Mouse (Mus musculus): Measurements from ENCODE around the gene Gm49368.

- TF ChIP-seq POLR2A (IDR thresholded peaks at IDR 0.05; ENCODE audit: control insufficient read depth, extremely low read depth, insufficient read depth, low read length, poor library complexity) = no peak
- no peak for TF ChIP-seq CTCF (IDR thresholded peaks at IDR 0.05; ENCODE audit: borderline replicate concordance, control insufficient read depth, extremely low read depth, insufficient read depth, low read length, poor library complexity)
Observed at GRCm38 (mm10) chr7:128110314-128110713, 47.8 kb downstream of the Gm49368 start.

All from thymus, adult 2 months (tissue).